Mouse (Mus musculus) layer of hippocampus, postnatal 14 days (tissue): ENCODE data around the gene Pogk. TPM values are rescaled to one million over a fixed set of nuclear protein-coding genes. Genes with fewer than 3 reads are reported as not detected.

ENCODE experiments used
- DNase-seq, 2 experiments: peaks; one replicate each; pipeline ENCODE4 v3.0.0; 2021 to 2022; ENCODE audit warnings: low spot score in 2 of 2, mixed read lengths in 1 of 2
- long read RNA-seq, 2 experiments: library from polyadenylated mRNA; stranded (forward); transcript quantifications; one replicate each; pipeline ENCODE4 v2.0.0; 2021
- total RNA-seq, 2 experiments: library from RNA; stranded (reverse); gene quantifications; 2 replicates each; pipeline ENCODE4 v1.2.3; 2021

Gene Pogk
- total RNA-seq = 10 to 100 TPM; 28.8 to 29.4 TPM
- long read RNA-seq, experiment 1, full-length matches to known transcripts = 4 of 4 reads
- long read RNA-seq, experiment 1, partial matches to known transcripts = 0 of 4 reads
- long read RNA-seq, experiment 1, other reads (novel, unspliced or antisense) = 0 of 4 reads
- long read RNA-seq, experiment 2, full-length matches to known transcripts = 1 of 5 reads
- long read RNA-seq, experiment 2, partial matches to known transcripts = 0 of 5 reads
- long read RNA-seq, experiment 2, other reads (novel, unspliced or antisense) = 4 of 5 reads

DNA sequence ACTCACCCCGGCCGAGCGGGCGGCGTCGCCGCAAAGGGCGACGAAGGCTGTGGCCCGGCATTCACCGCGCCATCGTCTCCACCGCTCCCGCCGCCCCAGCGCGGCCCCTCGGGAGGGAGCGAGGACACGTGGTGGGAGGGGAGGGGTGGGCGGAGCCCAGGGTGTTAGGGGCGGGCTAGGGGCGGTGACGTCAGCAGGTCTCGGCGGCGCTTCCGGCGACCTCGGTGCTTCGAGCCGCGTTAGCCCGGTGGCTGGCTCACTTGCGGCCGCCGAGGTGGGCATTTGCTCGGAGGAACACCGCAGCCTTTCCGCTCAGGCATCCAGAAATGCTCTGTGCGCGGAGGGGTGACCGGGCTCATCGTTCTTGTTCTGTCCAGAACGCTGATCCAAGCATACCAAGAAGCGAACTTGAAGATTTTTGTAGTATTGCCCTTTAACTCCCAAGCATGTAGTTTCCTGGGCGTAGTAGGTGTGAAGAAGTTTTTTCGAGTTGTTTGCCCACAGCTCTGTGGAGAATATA, at the start of gene Pogk:
Gene Pogk, minus strand, starts transcription at position 163 of the 520 bp plus-strand sequence.
- DNase-seq = peak; percentile 69 to 71

DNA sequence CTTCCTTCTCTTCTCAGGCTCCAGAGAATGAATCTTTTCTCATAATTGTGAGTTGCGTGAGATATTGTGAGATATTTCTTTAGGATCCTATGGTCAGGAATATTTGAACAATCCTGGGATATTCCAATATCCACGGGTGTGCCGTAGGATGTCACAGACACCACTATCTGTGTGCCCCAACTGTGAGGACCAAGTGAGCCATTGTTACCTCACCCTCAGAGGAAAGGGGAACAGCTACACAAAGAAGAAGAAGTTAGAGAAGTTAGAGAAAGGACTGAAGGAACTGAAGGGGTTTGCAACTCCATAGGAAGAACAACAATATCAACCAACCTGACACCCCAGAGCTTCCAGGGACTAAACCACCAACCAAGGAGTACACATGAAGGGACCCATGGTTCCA, 32.3 kb upstream of the Pogk start:
- DNase-seq = no peak

DNA sequence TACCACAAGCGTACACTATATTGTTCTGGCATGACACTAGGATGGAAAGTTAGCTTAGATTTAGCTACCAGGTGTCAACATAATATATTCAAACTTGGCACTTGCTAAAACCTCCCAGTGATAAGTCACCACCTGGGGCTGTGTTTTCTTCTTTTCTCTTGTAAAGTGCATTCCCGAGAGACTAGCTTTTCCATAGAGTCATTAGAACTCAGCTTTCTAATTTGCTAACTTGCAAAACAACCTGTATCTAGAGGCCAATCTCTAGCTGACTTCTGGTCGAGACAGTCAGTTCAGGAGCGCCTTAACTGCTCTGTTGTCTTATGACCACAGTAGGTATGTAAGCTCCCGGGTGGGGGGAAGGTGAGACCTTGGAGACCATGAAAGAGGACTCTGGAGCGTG, 29.8 kb upstream of the Pogk start:
- no peak for DNase-seq

DNA sequence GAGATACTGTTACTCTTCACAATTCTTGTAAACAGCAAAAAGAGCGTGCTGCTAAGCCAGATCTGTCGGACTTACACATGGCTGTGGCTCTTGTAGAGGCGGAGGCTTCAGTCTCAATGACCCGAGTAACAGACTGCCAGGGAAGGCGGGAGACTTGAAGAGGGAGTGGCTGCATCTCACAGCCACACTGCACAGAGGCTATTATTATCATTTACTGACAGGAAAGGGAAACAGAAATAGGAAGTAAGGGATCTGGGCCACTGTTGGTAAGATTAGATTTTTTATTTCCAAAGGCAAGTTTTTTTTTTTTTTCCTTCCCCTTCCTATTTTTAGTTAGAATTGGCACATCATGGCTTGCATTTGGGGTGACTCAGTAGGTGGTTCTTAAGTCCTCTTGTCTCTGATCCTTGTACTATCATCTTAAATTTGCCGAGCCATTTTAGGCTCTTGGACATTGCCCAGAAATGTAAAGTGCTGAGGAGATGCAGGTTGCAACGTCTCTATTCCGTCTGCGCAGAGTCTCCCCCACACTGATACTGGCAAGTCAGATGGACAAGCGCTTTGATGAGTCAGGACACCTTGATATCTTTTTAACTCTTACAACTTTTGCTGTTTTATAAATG, 20.3 kb upstream of the Pogk start:
- DNase-seq = no peak

DNA sequence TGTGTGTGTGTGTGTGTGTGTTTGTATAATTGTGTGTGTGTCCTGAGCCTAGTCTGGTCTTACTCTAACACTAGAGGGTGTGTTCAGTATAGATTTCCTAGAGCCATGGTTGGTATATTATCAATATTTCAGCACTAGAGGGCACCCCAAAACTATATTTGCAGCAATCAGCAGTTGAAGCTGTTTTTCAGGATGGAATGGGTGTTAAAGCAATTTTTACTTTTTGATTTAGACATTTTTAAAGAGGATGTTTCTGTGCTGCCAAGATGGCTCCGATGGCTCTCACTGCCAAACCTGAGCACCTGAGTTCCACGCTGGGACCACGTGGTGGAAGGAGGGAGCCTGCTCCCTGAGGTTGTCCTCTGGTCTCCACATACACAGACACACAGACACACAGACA, 19.4 kb upstream of the Pogk start:
- DNase-seq = peak; percentile 14 to 73

DNA sequence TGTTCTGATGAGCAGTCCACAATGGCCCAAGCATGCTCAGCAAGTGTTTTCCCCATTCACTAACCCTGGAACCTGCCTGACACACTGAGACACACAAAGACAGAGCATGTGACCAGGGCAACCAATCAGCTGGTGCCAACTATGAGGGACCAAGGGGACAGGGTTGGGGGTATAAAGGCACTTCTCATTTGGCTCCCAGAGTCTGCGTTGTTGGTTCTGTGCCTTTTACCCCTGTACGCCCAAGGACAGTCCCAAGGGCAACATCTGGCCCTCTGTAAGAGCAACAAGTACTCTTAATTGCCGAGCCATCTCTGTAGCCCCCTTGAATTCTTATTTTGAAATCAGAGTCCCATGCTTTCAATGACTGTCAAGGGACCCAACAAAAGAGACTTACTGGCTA, 2.6 kb upstream of the Pogk start:
- DNase-seq = no peak

DNA sequence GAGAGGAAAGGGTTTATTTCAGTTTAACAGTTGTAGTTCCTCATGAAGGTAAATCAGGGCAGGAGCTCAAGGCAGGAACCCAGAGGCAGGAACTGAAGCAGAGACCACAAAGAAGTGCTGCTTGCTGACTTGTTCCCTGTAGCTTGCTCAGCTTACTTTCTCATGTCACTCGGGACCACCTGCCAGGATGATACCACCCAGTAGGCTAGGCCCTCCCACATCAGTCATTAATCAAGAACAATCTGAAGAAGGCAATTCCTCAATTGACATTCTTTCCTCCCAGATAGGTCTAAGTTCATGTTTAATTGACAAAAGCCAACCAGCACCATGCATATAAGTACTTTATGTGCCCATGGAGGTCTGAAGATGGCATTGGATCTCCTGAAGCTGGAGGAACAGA, 1.9 kb upstream of the Pogk start:
- DNase-seq = no peak

DNA sequence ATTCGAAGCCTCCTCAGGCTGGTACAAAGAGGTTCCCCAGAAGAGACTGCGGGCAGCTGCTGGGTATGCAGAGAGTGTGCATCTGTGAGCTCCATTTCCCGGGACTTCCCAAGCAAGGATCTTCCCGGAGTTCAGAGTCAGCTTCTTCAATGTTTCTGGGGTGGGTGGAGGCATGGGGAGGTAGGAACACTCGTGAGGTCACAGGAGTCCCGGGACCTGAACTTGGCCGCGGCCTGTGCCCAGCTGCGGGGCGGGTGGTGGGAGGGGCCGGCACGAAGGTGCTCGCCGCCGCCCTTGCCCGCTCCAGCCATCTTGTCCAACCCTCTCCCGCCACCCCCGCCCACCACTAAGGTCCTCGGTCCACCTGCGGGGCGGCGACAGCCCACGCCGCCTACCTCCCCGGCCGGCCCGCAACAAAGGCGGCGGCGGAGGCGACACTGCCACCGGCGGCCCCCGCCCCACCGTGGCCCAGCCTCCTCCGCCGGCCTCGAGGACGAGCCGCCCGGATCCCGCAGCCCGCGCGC, 424 bp downstream of the Pogk start:
- no peak for DNase-seq

DNA sequence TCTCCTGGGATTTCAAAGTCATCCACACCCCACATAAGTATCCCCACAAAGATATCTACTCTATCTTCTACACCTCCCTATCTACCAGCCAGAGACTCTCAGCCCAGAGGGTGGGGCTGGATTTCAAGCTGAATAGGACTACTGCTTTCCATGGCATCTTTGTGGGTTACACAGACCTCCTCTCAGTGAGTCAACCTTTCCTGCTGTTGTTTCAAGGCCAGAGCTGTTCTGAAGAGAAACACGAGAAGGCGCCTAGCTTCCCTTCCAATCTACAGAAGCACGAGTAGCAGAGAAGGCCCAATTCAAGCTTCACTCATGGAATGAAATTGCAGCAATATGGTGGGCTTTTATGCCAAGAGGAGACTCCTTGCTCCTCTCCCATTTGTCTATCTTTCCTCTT, 5.8 kb downstream of the Pogk start:
- DNase-seq = no peak

DNA sequence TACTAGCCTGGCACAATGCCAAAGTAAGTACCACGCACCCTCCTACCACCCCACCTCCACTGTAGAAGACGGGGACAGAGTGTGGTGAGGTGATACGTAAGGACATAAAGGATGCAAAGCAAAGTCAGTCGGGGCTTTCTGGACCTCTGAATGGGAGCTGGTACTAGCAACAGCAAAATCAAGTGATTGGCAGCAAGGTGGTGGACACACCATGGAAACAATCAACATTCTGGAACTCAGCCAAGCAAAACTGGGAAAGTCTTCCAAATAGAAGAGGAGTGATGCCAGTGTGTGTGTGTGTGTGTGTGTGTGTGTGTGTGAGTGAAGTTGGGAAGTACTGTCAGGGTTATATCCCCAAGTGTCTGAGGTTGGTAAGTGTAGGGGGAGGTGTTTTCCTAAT, 7.7 kb downstream of the Pogk start:
- DNase-seq = peak; percentile 35 to 74

DNA sequence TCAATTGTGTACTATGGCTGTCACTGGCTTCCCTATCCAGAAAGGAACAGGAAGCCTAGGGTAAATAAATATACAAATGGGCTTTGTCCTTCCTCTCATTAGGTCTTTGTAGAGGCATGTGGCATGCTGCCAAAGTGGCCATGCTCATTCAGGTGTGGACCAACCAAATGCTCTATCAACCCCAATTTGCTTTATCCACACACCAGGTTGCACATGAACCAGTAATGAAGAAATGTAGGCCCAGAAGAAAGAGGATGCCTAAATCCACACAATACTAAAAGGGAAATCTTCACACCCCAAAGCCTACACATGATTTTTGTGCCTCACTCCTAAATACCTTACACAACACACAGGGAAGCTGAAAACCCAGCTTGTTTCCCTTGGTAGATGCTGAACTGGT, 8.2 kb downstream of the Pogk start:
- no peak for DNase-seq

DNA sequence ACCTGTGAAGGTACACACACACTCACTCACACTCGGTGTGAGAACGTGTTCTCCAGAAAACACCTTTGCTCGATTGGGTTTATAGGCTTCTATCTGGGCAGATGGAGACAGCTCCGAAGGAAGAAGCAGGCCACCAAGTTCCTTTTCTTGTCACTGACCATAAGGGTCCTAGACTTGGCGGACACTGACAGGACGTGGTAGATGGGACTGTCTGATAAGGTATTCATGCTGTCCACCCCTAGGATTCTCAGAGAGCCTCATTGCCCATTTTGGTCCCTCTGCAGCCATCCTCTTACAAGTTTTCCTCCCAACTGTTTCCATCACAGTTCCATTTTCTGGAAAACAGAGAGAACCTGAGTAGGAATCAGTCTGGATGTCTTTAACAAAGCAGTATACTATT, 13.3 kb downstream of the Pogk start:
- no peak for DNase-seq

DNA sequence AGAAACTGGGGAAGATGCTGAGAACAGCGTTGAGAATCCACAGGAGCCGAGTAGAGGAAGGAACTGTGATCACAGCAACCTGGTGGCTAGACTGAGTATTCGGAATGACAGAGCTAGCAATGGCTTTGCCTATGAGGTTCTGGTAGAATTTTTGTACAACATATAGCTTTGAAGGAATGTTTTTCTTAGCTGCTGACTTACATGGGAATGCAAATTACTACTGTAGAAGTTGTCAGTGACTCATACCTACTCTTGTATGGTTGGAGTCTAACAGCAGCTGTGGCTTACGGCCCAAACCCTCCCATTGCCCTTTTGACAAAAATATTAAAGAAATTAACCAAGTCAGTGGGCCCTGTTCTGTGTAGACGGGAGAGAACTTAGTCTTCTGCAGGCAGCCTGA, 14.0 kb downstream of the Pogk start:
- DNase-seq = no peak

DNA sequence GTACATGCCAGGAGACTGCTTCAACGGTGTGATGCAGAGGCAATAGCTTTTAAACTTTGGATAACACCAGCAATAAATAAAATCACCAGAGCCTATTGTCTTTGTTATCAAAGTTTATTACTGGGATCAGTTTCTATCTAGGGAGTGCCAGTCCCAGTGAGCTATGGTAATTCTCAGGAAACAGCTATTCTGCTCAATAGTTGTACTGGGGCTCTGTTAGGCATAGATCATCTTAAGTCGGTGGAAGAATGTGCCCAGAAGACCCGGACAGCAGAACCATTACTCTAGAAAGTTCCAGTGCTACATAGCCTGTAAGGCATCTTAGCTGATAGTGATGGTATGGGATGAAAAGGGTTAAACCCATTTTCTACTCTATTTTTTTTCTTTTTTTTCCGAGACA, 14.9 kb downstream of the Pogk start:
- no peak for DNase-seq

DNA sequence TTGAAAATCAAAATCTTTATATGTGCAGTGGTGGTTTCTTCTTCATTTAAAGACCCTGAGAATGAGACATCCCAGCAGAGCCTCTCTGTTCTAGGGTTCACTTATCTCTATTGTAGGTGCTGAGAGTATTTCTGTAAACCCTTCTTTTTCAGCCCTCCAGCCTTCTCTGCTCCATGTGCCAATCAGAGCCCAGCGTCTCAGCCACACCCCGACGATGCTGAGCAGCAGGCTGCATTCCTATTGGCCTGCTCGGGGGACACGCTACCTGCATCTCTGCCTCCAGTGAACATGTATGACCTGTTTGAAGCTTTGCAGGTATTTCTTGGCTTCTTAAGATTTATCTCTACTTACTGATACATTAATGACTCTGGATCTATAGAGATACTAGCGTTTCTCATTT, 18.0 kb downstream of the Pogk start:
- no peak for DNase-seq

DNA sequence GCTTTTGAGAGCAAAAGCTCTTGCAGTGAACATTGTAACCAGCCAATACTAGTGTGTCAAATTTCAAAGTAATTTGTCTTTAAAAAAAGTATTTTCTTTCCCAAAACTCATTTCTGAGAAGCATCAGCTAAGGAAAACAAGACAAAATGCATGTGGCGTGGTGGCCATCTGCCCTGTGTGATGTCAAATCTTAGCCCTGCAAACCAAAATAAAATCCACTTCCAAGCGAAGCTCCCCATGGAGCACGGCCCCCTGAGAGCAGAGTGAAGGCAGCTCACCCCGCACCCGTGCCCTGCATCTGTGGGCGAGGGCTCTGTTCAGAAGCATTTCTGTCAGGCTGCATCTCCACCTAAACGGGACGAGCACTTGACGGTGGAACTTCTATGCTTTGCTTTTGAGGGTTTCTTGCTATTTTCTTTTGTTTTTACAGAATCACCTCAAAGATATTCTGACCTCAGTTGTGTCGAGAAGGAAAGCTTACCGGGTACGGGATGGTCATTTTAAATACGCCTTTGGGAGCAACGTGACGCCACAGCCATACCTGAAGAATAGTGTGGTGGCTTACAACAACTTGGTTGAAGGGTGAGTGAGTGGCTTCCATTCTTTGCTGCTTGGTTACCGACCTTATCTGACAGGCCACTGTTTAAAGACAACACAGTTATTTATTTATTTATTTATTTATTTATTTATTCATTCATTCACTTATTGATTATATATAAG, 20.1 kb downstream of the Pogk start:
- DNase-seq = no peak

DNA sequence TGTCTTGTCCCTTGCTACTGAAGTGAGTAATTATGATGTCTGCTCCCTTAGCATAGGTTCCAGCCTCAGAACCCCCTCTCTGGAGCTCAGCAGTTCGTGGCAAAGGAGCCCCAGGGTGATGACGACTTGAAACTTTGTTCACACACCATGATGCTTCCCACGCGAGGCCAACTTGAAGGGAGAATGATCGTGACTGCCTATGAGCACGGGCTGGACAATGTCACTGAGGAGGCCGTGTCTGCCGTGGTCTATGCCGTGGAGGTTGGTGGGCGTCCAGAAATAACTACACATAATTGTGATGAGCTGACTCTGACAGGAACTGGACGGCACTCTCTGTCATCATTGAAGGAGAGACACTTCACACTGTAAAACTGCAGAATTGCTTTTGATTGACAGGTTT, 21.2 kb downstream of the Pogk start:
- DNase-seq = no peak

DNA sequence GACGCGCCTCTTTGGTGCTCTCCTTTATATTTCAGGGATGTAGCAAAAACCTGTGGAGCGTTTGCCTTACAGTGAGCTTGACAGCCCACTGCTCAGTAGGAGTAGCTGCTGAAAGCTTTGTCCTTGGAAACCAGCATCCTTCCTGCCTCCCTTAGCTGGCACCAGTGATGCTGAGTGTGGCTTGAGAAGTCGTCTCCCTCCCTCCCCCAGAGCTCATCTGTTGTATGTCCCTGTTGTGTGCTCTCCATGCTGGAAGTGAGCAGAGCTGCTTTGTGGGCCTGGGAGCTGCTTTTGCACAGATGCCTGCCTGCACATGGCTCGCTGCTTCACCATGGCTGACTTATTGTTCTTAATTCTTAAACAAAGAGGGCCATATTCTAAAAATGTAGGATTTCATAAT, 24.2 kb downstream of the Pogk start:
- DNase-seq = no peak

DNA sequence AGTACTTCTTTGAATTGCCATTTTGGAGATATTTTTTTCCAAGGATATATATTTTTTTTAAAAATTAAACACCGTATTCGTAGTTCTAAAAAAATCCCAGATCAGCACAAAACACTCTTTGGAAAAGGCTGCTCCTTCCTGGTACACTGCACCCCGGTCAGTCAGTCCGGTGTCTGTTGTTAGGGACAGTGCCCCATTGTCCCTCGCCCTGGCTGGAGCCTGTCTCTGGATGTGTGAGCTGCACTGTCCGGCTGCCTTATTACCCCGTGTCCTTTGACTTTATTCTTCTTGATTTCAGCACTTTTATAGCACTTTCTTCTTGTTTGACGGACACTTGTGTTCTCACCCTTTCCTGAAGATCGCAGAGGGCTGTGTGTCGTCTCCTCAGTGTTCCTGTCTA, 25.0 kb downstream of the Pogk start:
- no peak for DNase-seq

DNA sequence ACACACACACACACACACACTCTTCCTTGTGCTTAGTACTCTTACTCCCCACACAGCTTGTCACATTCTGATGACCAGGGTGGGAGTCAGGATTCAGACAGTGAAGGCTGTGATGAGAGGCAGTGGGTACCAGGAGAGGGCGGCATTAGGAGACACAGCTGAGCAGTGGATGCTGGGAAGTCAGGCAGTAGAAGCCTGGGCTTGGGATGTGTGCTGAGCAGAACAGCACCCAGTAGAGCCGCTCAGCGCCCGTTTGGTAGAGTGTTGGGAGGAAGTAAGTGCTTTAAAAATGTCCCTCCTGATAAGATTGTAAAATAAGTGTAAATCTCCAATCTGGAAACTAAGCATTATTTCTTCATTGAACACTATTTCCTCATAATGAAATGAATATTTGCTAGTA, 27.0 kb downstream of the Pogk start:
- no peak for DNase-seq

DNA sequence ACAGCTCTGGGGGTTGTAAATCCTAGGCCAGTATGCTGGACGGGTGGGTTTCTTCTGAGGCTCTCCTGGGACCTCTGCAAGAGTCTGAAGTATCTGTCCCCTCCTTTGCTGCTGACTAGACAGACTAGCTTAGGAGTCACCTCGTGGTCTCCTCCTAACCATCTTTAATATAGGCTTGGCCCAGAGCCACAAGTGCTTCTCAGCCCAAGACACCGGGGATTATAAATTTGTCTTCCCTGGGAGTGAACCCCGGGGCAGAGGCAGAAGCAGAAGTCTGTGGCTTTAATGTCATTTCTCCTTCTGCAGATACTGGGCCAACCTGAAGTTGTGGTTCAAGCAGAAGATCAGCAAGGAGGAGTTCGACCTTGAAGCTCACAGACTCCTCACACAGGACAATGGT, 27.8 kb downstream of the Pogk start:
- no peak for DNase-seq

DNA sequence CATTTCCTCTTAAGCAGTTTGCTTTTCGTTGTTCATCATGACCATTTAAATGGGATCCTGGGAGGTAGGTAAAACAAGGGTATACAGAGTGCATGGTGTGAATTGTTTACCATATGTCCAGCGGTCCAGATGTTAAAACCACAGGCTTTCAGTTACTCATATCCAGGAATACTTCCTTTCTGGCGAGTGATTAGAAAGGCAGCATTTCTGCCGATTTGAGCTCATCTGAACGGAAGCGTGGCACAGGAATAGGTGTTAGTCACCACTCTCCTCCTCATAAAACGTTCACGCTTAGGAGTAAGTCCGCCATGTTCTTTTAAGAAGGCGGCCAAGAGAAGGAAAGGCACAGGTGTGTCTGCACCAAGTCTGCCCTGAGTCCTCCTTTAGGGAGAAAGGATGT, 28.3 kb downstream of the Pogk start:
- no peak for DNase-seq
